Mouse (Mus musculus) intestine, embryonic 15.5 days (tissue): ENCODE measurements around the gene Alg3. TPM values are rescaled to one million over a fixed set of nuclear protein-coding genes. Genes with fewer than 3 reads are reported as not detected.

Experiments
- ATAC-seq: fragments of 200-750 bp; cut with Nextera tagmentation; 2 replicates; pipeline ENCODE4 v1.8.0; 2017; ENCODE audit warnings: moderate TSS enrichment, moderate library complexity
- H3K27ac ChIP-seq: fragments of 300-500 bp; sonication (generic); 2 replicates; pipeline ENCODE4 v1.5.1; 2015; ENCODE audit warnings: mild to moderate bottlenecking, inconsistent platforms
- H3K27me3 ChIP-seq: fragments of 300-500 bp; sonication (generic); replicated peaks from 2 replicates; pipeline ENCODE4 v1.6.1; 2015; ENCODE audit warnings: inconsistent platforms
- H3K36me3 ChIP-seq: fragments of 300-500 bp; sonication (generic); 2 replicates; pipeline ENCODE4 v1.6.1; 2015; ENCODE audit warnings: inconsistent platforms
- H3K4me1 ChIP-seq: fragments of 300-500 bp; sonication (generic); replicated peaks from 2 replicates; pipeline ENCODE4 v1.6.1; 2015; ENCODE audit warnings: inconsistent platforms
- H3K4me2 ChIP-seq: fragments of 300-500 bp; sonication (generic); replicated peaks from 2 replicates; pipeline ENCODE4 v1.6.1; 2015; ENCODE audit warnings: mild to moderate bottlenecking, inconsistent platforms
- H3K4me3 ChIP-seq: fragments of 300-500 bp; sonication (generic); replicated peaks from 2 replicates; pipeline ENCODE4 v1.5.1; 2015; ENCODE audit warnings: inconsistent platforms
- H3K9ac ChIP-seq: fragments of 300-500 bp; sonication (generic); 2 replicates; pipeline ENCODE4 v1.6.1; 2015; ENCODE audit warnings: inconsistent platforms
- H3K9me3 ChIP-seq: fragments of 300-500 bp; sonication (generic); 2 replicates; pipeline ENCODE4 v1.6.1; 2016; ENCODE audit warnings: inconsistent platforms
- WGBS: fragments of 180-500 bp; shearing (Covaris S2); methylation state at CpG from one replicate; pipeline ENCODE4 v1.1.7; 2015; 5-methylcytosine and 5-hydroxymethylcytosine counted together
- microRNA counts: library from miRNA; unstranded; fragments of <30 nt; microRNA quantifications from one replicate; lab custom pipeline; 2016
- polyA plus RNA-seq: library from polyadenylated mRNA; unstranded; fragments of >200 nt; fragmentation: Nextera tagmentation; extraction: Ambion mirVana; gene quantifications from 2 replicates; pipeline ENCODE4 v1.2.1, GENCODE M21; 2015

The Alg3 gene
- polyA plus RNA-seq, 1 experiment from 2014 or later = 40.1 TPM

GRCm38 (mm10) chr16:20595737-20596136, 15.8 kb downstream of the Alg3 start:
- no peak overlapping the region for H3K4me2 ChIP-seq
- H3K9me3 ChIP-seq = no peaks in the 10 kb centered on the region
- no peak overlapping the region for H3K4me3 ChIP-seq
- H3K9ac ChIP-seq = no peak overlapping the region
- no peak for ATAC-seq
- WGBS = 89% methylated on average over 4 of the region's 4 CpGs
- H3K4me1 ChIP-seq = peaks cover 7% of the 10 kb centered on the region
- no peaks in the 10 kb centered on the region for H3K36me3 ChIP-seq
- H3K27ac ChIP-seq = no peak overlapping the region
- peaks cover 21% of the 10 kb centered on the region for H3K27me3 ChIP-seq

GRCm38 (mm10) chr16:20595060-20595673, 16.4 kb downstream of the Alg3 start:
- ATAC-seq = peak; percentile 48; the same call in 1 of the 2 replicates
- no peaks in the 10 kb centered on the region for H3K9me3 ChIP-seq
- no peak overlapping the region for H3K4me3 ChIP-seq
- H3K36me3 ChIP-seq = no peaks in the 10 kb centered on the region
- H3K27ac ChIP-seq = no peak overlapping the region
- peaks cover 12% of the 10 kb centered on the region for H3K4me1 ChIP-seq
- H3K27me3 ChIP-seq = peaks cover 26% of the 10 kb centered on the region
- WGBS = 70% methylated on average over 7 of the region's 7 CpGs
- H3K4me2 ChIP-seq = no peak overlapping the region
- H3K9ac ChIP-seq = no peak overlapping the region

- peaks cover 40% of the 10 kb centered on the region for H3K27me3 ChIP-seq
- H3K4me1 ChIP-seq = peaks cover 22% of the 10 kb centered on the region
- no peaks in the 10 kb centered on the region for H3K9me3 ChIP-seq
- H3K9ac ChIP-seq = no peak overlapping the region; the same call in 1 of the 2 replicates
- H3K27ac ChIP-seq = no peak overlapping the region
- 6% methylated on average over 48 of the region's 48 CpGs for WGBS
- 0 out of 2 replicates have a peak, but pooled peaks have one; percentile 15 for ATAC-seq
- peak overlapping the region; percentile 97 for H3K4me2 ChIP-seq
- no peaks in the 10 kb centered on the region for H3K36me3 ChIP-seq
- peak overlapping the region; percentile 51 for H3K4me3 ChIP-seq
Observed at GRCm38 (mm10) chr16:20591076-20591705, 20.3 kb downstream of the Alg3 start.

GRCm38 (mm10) chr16:20590680-20591038, 20.9 kb downstream of the Alg3 start:
- no peak overlapping the region for H3K27ac ChIP-seq
- H3K36me3 ChIP-seq = no peaks in the 10 kb centered on the region
- peak overlapping the region; percentile 97 for H3K4me2 ChIP-seq
- peak overlapping the region; percentile 36; the same call in 1 of the 2 replicates for H3K9ac ChIP-seq
- peaks cover 40% of the 10 kb centered on the region for H3K27me3 ChIP-seq
- H3K4me3 ChIP-seq = peak overlapping the region; percentile 51
- peak; percentile 64 for ATAC-seq
- 2% methylated on average over 17 of the region's 17 CpGs for WGBS
- no peaks in the 10 kb centered on the region for H3K9me3 ChIP-seq
- peaks cover 22% of the 10 kb centered on the region for H3K4me1 ChIP-seq

GRCm38 (mm10) chr16:20589939-20590679, 21.4 kb downstream of the Alg3 start:
- Histone ChIP-seq H3K9me3 (no peaks in the 10 kb centered on the region), H3K27me3 (peaks cover 40% of the 10 kb centered on the region), H3K36me3 (no peaks in the 10 kb centered on the region), H3K4me3 (peak overlapping the region; percentile 51), H3K4me1 (peaks cover 22% of the 10 kb centered on the region), H3K9ac (peak overlapping the region; percentile 36), H3K4me2 (peak overlapping the region; percentile 97), H3K27ac (no peak overlapping the region)
- WGBS = under 1% methylated on average over 36 of the region's 39 CpGs
- peak; percentile 69 for ATAC-seq

- 1% methylated on average over 24 of the region's 24 CpGs for WGBS
- H3K27me3 ChIP-seq = peaks cover 40% of the 10 kb centered on the region
Observed at GRCm38 (mm10) chr16:20589366-20589938, 22.1 kb downstream of the Alg3 start, which contains the start of gene Vwa5b2. Gene Vwa5b2, plus strand, starts transcription at chr16:20589471.

GRCm38 (mm10) chr16:20565075-20565474, 46.5 kb downstream of the Alg3 start:
- Histone ChIP-seq H3K4me1 (no peaks in the 10 kb centered on the region), H3K36me3 (peaks cover 10% of the 10 kb centered on the region), H3K4me2 (no peak overlapping the region), H3K4me3 (no peak overlapping the region), H3K27me3 (no peaks in the 10 kb centered on the region), H3K9ac (no peak overlapping the region), H3K9me3 (no peaks in the 10 kb centered on the region), H3K27ac (no peak overlapping the region)
- ATAC-seq = no peak
- 37% methylated on average over 1 of the region's 1 CpGs for WGBS

More at GRCm38 (mm10) chr16:20589366-20589938, 22.1 kb downstream of the Alg3 start, which contains the start of gene Vwa5b2:
- H3K4me1 ChIP-seq = peaks cover 22% of the 10 kb centered on the region
- peak within 1 kb of the TSS; percentile 36 for H3K9ac ChIP-seq
- peak within 1 kb of the TSS; percentile 51 for H3K4me3 ChIP-seq
- ATAC-seq = peak; percentile 24
- H3K9me3 ChIP-seq = no peaks in the 10 kb centered on the region
- peak within 1 kb of the TSS; percentile 97 for H3K4me2 ChIP-seq
- no peak within 1 kb of the TSS for H3K27ac ChIP-seq
- H3K36me3 ChIP-seq = no peaks in the 10 kb centered on the region

GRCm38 (mm10) chr16:20557381-20557780, 54.2 kb downstream of the Alg3 start:
- Histone ChIP-seq H3K4me3 (no peak overlapping the region), H3K4me2 (no peak overlapping the region), H3K4me1 (no peaks in the 10 kb centered on the region), H3K27me3 (no peaks in the 10 kb centered on the region), H3K9ac (no peak overlapping the region), H3K36me3 (peaks cover 40% of the 10 kb centered on the region), H3K9me3 (no peaks in the 10 kb centered on the region), H3K27ac (no peak overlapping the region)
- ATAC-seq = no peak
- WGBS = 56% methylated on average over 7 of the region's 7 CpGs

MicroRNA genes within 50 kb of the gene (microRNA counts, 519-probe panel; counts per million panel counts)
- 2,616 counts per million, percentile 68 among the panel's probes with 10 or more counts for microRNA mmu-miR-1224 (lab: Ali Mortazavi, UCI)

Other genes starting within 250 kb of the Alg3 start
- 39.4 and 40.0 TPM in 2 replicates for gene Abcc5, start 185.3 kb downstream of the Alg3 start, polyA plus RNA-seq
- gene Eif2b5, start 112.9 kb downstream of the Alg3 start, polyA plus RNA-seq = 99.4 and 102 TPM in 2 replicates
- gene Dvl3, start 94.8 kb downstream of the Alg3 start, polyA plus RNA-seq = 18.1 and 19.5 TPM in 2 replicates
- 614 and 624 TPM in 2 replicates for gene Ap2m1, start 76.3 kb downstream of the Alg3 start, polyA plus RNA-seq
- 58.6 and 59.0 TPM in 2 replicates for gene Abcf3, start 63.2 kb downstream of the Alg3 start, polyA plus RNA-seq
- 5.5 and 7.0 TPM in 2 replicates for gene Vwa5b2, start 22.3 kb downstream of the Alg3 start, polyA plus RNA-seq
- gene Eef1akmt4, start 142 bp downstream of the Alg3 start, polyA plus RNA-seq = 32.0 and 37.2 TPM in 2 replicates
- 0.19 TPM in 1 of 2 replicates, not detected in the other for gene Gm49333, start 125 bp downstream of the Alg3 start, polyA plus RNA-seq
- gene Camk2n2, start 9.6 kb upstream of the Alg3 start, polyA plus RNA-seq = 0.83 and 0.97 TPM in 2 replicates
- gene Ece2, start 18.1 kb upstream of the Alg3 start, polyA plus RNA-seq = 1.3 and 1.6 TPM in 2 replicates
- 283 and 284 TPM in 2 replicates for gene Psmd2, start 39.9 kb upstream of the Alg3 start, polyA plus RNA-seq
- gene Eif4g1, start 56.6 kb upstream of the Alg3 start, polyA plus RNA-seq = 183 and 196 TPM in 2 replicates
- gene Fam131a, start 81.5 kb upstream of the Alg3 start, polyA plus RNA-seq = 6.3 and 6.7 TPM in 2 replicates
- 104 and 112 TPM in 2 replicates for gene Polr2h, start 105.9 kb upstream of the Alg3 start, polyA plus RNA-seq
- 14.3 and 15.7 TPM in 2 replicates for gene Clcn2, start 106.0 kb upstream of the Alg3 start, polyA plus RNA-seq
- gene Chrd, start 121.4 kb upstream of the Alg3 start, polyA plus RNA-seq = 3.3 and 3.6 TPM in 2 replicates
- 1.8 and 2.4 TPM in 2 replicates for gene Thpo, start 122.8 kb upstream of the Alg3 start, polyA plus RNA-seq